Mouse (Mus musculus) mesoderm, embryonic 11.5 days (tissue): ENCODE measurements at regions not wholly inside any gene's neighbourhood (a gene's known extent, or its start where the extent isn't known, plus 50 kb on each side); places are given as distances from the start of the nearest gene placed in this dataset.
A peak's percentile ranks its signal among the peaks of the same experiment; 100 is the strongest.

ENCODE experiments used
- DNase-seq: peaks from one replicate; pipeline ENCODE4 v3.0.0-alpha.2; 2012; ENCODE audit warnings: low read depth, low spot score

DNA sequence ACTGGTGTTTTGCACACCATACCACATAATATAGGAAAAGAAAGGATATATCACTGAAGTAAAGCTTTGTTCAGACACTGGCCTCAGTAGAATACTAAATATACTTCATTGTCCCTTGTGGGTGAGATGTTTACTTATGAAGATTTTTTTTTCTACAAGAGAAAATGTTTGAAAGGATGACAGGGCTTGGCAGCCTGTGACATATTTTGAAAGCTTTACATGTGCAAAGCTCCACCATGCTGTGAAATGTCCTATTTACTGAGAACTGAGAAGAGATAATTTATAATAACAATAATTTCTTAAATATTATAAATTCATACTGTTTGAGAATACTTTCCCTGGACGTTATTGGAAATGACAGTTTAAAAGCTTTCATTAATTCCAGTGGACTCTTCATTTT, 395.3 kb downstream of the Ccdc50 start:
- no peak for DNase-seq

DNA sequence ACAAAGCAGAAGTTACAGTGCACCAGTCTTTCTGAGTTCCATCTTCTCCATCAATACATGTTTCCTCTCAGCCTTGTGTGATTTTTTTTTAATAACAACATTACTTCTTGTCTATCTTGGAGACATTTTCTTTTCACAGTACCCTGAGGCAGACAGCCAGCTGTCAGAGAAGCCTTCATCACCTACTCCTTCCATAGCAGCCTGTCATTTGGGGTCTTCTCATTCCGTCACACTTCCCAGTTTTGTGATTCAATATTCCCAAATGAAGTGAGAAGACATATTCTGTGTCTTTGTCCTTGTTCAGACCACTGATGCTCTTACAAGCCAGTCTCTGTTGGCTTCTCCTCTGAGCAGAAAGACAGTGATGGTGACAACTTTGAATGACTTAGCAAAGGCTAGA, 404.7 kb downstream of the Ccdc50 start:
- no peak for DNase-seq

DNA sequence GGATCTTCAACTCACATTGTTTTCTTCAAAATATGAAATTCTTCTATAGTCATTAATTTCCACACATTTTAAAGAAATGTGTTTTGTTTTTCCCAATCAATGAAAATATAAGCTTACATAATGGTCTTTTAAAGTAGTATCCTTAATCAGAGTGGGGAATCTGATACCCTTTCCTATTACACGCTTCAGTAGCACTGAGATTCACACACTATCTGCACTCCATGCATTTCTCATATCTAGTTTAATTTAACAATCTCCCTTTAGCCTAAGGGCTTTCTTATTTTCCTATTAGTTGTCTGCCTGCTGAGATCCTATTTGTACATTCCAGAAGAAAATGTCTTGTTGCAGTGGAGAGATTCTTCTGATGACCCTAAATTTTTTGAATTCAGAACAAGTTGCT, 406.2 kb downstream of the Ccdc50 start:
- no peak for DNase-seq

DNA sequence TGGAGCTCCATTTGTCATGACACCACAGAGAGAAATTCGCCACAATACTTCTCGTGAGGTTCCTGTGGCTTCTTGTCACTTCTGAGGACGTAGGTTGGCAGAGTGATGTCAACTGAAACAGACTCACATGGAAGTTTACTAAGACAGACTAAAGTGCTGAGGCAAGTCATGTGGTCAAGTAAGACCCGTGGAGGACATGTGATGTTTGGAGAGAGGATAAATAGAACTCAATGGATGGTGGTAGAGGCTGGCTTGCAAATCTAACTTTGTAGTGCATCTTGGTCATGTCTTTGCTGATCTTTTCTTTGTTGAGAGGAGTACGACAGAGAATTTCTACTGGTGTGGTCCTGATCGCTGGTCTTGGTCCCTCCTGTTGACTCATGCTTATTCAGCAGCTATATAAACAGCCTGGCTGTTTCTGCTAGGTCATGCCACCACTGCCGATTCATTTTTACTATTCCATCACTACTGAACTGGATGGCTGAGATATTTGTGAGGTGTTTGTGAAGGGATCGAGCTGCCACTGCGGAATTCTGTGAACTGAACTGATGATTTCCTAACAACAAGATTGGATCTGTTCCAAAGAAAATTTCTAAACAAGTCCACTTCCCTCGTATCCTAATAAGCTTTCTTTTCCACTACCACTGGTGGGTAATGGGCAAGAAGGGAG, 407.6 kb downstream of the Ccdc50 start:
- DNase-seq = no peak

DNA sequence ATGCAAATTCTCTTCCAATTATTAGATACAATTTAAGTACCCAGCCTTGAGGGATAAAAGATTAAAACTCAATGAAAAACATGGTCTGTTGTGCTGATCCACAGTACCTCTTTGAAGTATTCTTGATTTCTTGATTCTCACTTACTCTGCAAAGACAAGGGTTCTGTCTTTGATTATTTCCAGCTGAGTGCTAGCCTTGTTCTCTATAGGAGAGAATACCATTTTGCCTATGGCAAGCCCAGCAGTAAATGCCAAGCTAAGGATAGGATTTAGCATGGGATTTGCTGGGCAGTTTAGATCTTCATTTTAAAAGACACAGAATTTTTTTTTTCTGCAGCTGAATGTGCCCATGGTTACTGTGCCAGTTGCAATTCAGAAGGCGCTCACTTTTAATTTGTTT, 425.8 kb downstream of the Ccdc50 start:
- DNase-seq = peak; percentile 4
